Mouse (Mus musculus): Measurements from ENCODE around the gene Plch2. TPM values are rescaled to one million over a fixed set of nuclear protein-coding genes. Genes with fewer than 3 reads are reported as not detected.

The Plch2 gene
- polyA plus RNA-seq (2014; fragmentation: Illumina TruSeq; extraction: RNeasy Lipid Tissue Mini Kit (QIAGEN cat#74804); ENCODE audit: low read depth, low replicate concordance): not detected

DNA sequence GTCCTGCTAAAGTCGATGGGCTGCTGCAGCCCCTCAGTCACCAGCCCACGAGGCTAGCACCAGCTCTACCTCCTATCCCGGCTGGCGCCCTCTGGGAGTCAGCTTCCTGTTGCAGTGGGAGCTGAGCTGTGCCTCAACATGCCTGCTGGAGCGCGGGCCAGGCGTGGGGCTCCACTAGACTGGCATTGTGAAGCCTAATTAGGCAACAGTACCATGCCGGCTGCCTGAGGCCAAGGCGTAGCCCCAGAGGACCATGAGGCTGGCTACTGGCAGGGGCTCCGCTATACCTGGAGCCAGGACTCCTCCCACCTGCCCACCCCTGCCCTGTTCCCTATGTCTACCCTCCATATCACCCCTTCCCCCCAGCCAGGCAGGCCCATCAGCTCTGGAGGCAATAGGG lies at the start of gene Plch2:
Plch2 (minus strand) TSS at position 61 of the 400 bp plus-strand sequence.

DNA sequence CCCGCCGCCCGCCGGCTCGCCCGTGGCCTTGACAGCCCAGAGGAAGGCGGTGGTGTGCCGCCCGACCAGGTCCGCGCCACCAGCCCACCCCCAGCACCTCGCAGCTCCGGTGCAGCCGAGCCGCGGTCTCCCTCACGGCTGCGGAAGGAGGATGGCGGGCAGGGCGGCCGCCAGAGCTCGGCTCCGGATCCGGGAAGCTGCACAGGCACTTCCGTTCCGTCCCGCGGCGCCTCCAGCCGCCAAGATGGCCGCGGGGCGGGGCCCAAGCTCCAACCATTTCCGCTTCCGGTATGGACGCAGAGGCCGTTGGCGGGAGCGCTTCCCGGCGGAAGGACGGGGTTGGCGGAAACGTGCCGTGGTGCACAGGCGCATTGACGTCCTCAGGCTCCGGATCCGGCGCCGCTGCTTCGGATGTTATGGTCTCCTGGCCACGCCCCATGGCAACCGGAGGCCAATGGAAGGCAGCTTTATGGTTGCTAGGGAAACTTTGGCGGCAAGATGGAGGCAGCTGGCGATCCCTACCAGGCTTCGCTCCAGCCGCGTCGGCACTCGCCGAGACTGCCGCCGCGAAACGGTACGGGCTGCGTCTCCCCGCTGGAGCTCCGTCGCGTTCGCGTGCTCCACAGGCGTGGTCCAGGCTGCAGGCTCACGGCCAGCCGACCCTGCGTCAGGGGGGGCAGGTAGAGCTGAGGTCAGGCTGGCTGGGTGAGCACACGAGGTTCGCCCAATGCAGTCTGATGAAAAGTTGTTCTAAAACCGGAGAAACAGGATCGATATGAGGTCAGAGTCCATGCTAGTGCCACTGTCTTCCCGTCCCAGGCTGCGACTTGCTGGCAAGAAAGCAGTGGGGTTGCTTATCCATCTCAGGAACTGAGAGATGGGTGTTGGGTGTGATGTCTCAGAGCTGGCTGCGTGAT lies 29.8 kb upstream of the Plch2 start, which contains the start of the genes Rer1 and Morn1:
Rer1 (minus strand) TSS at position 275 of the 917 bp plus-strand sequence.
Morn1 (plus strand) TSS at position 470 of the 917 bp plus-strand sequence.

DNA sequence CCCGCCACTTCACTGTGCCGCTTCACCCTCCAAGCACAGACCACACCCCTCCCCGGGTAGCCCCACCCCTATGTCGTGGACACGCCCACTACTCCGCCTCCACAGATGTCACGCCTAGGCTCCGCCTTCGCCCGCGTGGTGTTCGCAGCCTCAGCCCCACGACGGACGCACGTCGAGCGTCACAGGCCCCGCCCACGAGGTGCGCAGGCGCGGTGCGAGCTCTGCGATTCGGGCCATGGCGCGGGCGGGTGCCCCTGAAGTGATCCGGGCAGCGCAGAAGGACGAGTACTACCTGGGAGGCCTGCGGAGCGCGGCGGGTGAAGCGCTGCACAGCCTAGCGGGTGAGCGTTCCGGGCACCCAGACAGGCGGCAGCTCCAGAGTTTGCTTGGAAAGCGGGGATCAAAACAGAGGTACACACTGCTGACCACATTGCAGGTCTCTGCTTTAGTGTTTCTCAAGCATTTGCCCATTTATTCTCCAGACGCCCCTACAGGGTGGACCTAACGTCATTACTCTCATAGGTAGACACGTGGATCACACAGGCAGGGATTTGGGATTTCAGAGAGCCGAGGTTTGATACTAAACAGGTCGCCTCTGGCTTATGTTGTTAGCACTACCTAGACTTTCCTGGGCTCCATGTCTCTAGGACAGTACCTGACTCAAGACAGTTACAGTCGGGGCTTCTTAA lies 10.4 kb upstream of the Plch2 start, which contains the start of gene Pex10:
Pex10 (plus strand) TSS at position 183 of the 689 bp plus-strand sequence.

DNA sequence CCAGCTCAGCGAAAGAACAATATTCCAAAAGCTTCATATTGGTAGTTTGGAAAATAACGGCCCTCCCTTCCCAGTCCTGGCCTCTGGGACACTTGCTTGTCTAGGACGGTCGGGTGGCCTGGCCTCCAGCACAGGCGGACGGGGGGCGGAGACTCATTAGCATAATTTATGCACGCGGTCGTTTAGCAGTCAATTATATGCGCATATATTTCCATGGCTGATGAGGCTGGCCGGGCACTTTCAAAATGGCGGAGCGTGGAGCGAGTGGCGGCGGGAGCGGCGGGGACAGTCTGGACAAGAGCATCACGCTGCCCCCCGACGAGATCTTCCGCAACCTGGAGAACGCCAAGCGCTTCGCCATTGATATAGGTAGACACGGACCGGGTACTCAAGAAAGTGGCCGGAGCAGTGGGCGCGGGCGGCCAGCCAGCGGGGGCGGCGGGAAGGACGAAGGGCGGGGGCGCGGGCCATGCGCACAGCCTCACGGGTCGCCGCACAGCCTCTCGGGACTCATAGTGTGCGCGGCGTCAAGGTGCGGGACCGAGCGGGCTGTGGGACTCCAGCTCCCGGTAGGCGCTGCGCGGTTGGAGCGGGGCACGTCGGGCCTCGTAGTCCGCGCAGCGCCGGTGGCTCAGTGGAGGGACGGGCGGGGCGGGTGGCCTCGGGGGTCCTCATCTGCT lies 92.5 kb downstream of the Plch2 start, which contains the start of gene Pank4:
Pank4 (plus strand) TSS at position 223 of the 680 bp plus-strand sequence.

DNA sequence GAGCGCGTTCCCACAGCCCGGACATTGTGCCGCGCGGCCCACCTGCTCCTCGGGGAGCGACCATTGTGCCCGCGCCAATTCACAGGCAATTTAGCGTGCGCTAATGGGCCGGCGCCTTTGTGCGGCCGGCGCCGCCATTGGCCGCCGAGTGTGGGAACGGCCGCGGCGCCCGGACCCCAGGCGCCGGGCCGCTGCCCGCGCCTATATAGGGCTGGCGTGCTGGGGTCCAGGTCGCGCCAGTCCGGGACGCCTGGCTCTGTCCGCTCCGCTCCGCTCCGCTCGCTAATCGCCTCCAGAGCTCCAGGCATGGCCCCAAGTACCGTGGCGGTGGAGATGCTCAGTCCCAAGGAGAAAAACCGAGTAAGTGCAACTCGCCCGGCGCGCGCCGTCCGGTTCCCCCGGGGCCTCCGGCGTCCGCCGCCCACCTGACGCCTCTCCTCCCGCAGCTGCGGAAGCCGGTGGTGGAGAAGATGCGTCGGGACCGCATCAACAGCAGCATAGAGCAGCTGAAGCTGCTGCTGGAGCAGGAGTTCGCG lies 95.8 kb downstream of the Plch2 start, which contains the start of gene Hes5:
Hes5 (plus strand) TSS at position 234 of the 536 bp plus-strand sequence.

Other genes with a start within 250 kb of the Plch2 start
- not detected for gene Ttc34, start 219.3 kb downstream of the Plch2 start, polyA plus RNA-seq (2014; fragmentation: Illumina TruSeq; extraction: RNeasy Lipid Tissue Mini Kit (QIAGEN cat#74804); ENCODE audit: low read depth, low replicate concordance)
- gene Mmel1, start 187.2 kb downstream of the Plch2 start, polyA plus RNA-seq (2014; fragmentation: Illumina TruSeq; extraction: RNeasy Lipid Tissue Mini Kit (QIAGEN cat#74804); ENCODE audit: low read depth, low replicate concordance): 3.3 TPM
- 2.7 TPM for gene Fam213b, start 157.6 kb downstream of the Plch2 start, polyA plus RNA-seq (2014; fragmentation: Illumina TruSeq; extraction: RNeasy Lipid Tissue Mini Kit (QIAGEN cat#74804); ENCODE audit: low read depth, low replicate concordance)
- gene Tnfrsf14, start 128.2 kb downstream of the Plch2 start, polyA plus RNA-seq (2014; fragmentation: Illumina TruSeq; extraction: RNeasy Lipid Tissue Mini Kit (QIAGEN cat#74804); ENCODE audit: low read depth, low replicate concordance): not detected
- gene Hes5, start 95.9 kb downstream of the Plch2 start, polyA plus RNA-seq (2014; fragmentation: Illumina TruSeq; extraction: RNeasy Lipid Tissue Mini Kit (QIAGEN cat#74804); ENCODE audit: low read depth, low replicate concordance): not detected
- gene Pank4, start 92.7 kb downstream of the Plch2 start, polyA plus RNA-seq (2014; fragmentation: Illumina TruSeq; extraction: RNeasy Lipid Tissue Mini Kit (QIAGEN cat#74804); ENCODE audit: low read depth, low replicate concordance): 4.7 TPM
- 3.3 TPM for gene Pex10, start 10.2 kb upstream of the Plch2 start, polyA plus RNA-seq (2014; fragmentation: Illumina TruSeq; extraction: RNeasy Lipid Tissue Mini Kit (QIAGEN cat#74804); ENCODE audit: low read depth, low replicate concordance)
- 210 TPM for gene Rer1, start 29.6 kb upstream of the Plch2 start, polyA plus RNA-seq (2014; fragmentation: Illumina TruSeq; extraction: RNeasy Lipid Tissue Mini Kit (QIAGEN cat#74804); ENCODE audit: low read depth, low replicate concordance)
- gene Morn1, start 29.8 kb upstream of the Plch2 start, polyA plus RNA-seq (2014; fragmentation: Illumina TruSeq; extraction: RNeasy Lipid Tissue Mini Kit (QIAGEN cat#74804); ENCODE audit: low read depth, low replicate concordance): 4.8 TPM
- gene Ski, start 165.8 kb upstream of the Plch2 start, polyA plus RNA-seq (2014; fragmentation: Illumina TruSeq; extraction: RNeasy Lipid Tissue Mini Kit (QIAGEN cat#74804); ENCODE audit: low read depth, low replicate concordance): 70.6 TPM
- 1.3 TPM for gene Faap20, start 193.0 kb upstream of the Plch2 start, polyA plus RNA-seq (2014; fragmentation: Illumina TruSeq; extraction: RNeasy Lipid Tissue Mini Kit (QIAGEN cat#74804); ENCODE audit: low read depth, low replicate concordance)

Measured in adrenal gland, adult 10 weeks (tissue).